ENCODE assay signal across 11 mouse cellular contexts in the genomic region with DNA sequence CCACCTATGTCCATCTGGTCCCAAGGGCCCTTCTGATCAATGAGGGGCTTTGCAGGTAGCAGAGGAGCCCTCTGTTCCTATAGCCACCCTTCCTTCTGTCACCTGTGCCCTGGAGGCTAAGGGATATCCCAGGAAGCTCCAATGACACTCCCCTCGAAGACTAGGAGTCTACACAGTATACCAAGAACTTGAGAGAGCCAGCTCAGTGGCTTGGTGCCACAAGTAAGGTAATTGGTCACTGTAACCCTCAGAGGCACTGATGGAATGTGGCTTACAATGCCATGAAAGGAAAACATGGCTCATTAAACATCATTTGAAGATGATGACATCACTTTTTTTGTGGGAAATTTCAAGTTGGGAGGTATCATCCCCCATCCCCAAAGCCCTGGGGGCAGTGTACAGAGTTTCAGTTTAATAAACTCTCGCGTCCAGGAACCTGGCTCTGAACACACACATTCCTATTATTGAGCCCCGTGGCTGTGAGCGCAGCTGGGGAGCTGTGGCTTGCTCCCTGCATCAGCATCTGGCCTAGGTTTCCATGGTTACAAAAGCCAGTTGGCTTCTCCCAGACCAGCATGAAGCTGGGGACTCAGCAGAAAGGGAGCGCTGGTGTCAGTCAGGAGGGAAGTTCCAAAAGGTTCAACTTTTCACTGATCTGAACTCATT.
A peak's percentile ranks its signal among the peaks of the same experiment; 100 is the strongest.
DNase-seq lines count a peak whose midpoint lies in the region; ATAC-seq and TF ChIP-seq lines count a peak whose summit lies in the region.
"Had no signal": no experiment of that assay in that cellular context is flagged by ENCODE, and none has a peak within 500 bp of the region (broad histone marks: within the 10 kb centered on the region; RNA-seq: fewer than 3 reads in every experiment).

No protein-coding gene starts in this region.

- H3K36me3 ChIP-seq in forebrain, postnatal 0 days (ENCODE audit: insufficient read depth) = peaks cover 41% of the 10 kb centered on the region
- H3K36me3 ChIP-seq in limb, embryonic 12.5 days = peaks cover 43% of the 10 kb centered on the region
- H3K36me3 ChIP-seq: liver, embryonic 15.5 days had no signal

- peak; percentile 23 for DNase-seq in layer of hippocampus, adult 11-12 months (ENCODE audit: low spot score)
- no peak for DNase-seq in layer of hippocampus, postnatal 14 days (ENCODE audit: low spot score in 2 of 2)
- peak; percentile 37 for DNase-seq in forebrain, postnatal 0 days
- peak; percentile 20 for DNase-seq in retina, postnatal 7 days (ENCODE audit: low read depth, low spot score)
- no peak for DNase-seq in spleen, postnatal 4 days (ENCODE audit: low spot score in 2 of 2)
- DNase-seq in right cerebral cortex, postnatal 4 days = no peak
- no peak for DNase-seq in lung, postnatal 10 days
- DNase-seq: thymus, postnatal 14 days had no signal

- H3K4me1 ChIP-seq in forebrain, postnatal 0 days (ENCODE audit: insufficient read depth) = no peaks in the 10 kb centered on the region
- H3K4me1 ChIP-seq in limb, embryonic 12.5 days (replicated peaks) = peaks cover 30% of the 10 kb centered on the region
- H3K4me1 ChIP-seq: liver, embryonic 15.5 days had no signal

- peak; percentile 51; the same call in 1 of the 2 replicates for ATAC-seq in forebrain, postnatal 0 days
- ATAC-seq in limb, embryonic 12.5 days (ENCODE audit: insufficient number of reproducible peaks, insufficient read depth, low FRiP score, low TSS enrichment, low read depth) = peak; percentile 72

- H3K9ac ChIP-seq in forebrain, postnatal 0 days = no peak overlapping the region
- no peak overlapping the region for H3K9ac ChIP-seq in limb, embryonic 12.5 days (replicated peaks)
- H3K9ac ChIP-seq: liver, embryonic 15.5 days had no signal

- no peak overlapping the region for H3K27ac ChIP-seq in forebrain, postnatal 0 days (ENCODE audit: low read depth, low read length)
- H3K27ac ChIP-seq in limb, embryonic 12.5 days = no peak overlapping the region
- H3K27ac ChIP-seq: liver, embryonic 15.5 days had no signal

- no peak overlapping the region for H3K4me2 ChIP-seq in forebrain, postnatal 0 days (ENCODE audit: low read depth)
- H3K4me2 ChIP-seq in limb, embryonic 12.5 days = no peak overlapping the region
- H3K4me2 ChIP-seq: liver, embryonic 15.5 days had no signal

- no peaks in the 10 kb centered on the region for H3K27me3 ChIP-seq in forebrain, postnatal 0 days (ENCODE audit: insufficient read depth, low read length)
- peaks cover 6% of the 10 kb centered on the region; the same call in 1 of the 2 replicates for H3K27me3 ChIP-seq in limb, embryonic 12.5 days
- H3K27me3 ChIP-seq: CH12.LX; liver, embryonic 15.5 days had no signal

- H3K4me3 ChIP-seq in forebrain, postnatal 0 days (ENCODE audit: low read depth, low read length) = no peak overlapping the region
- no peak overlapping the region for H3K4me3 ChIP-seq in limb, embryonic 12.5 days (replicated peaks)
- H3K4me3 ChIP-seq: liver, embryonic 15.5 days had no signal

- TF ChIP-seq CTCF in forebrain, postnatal 0 days (IDR thresholded peaks at IDR 0.05; ENCODE audit: low read depth) = no peak

- no peaks in the 10 kb centered on the region for H3K9me3 ChIP-seq in forebrain, postnatal 0 days (ENCODE audit: low read length)
- no peaks in the 10 kb centered on the region for H3K9me3 ChIP-seq in limb, embryonic 12.5 days
- H3K9me3 ChIP-seq: liver, embryonic 15.5 days had no signal

- 10% methylated on average over 6 of the region's 6 CpGs for WGBS in forebrain, postnatal 0 days
- WGBS in limb, embryonic 12.5 days = 17% methylated on average over 6 of the region's 6 CpGs

Comparison
In these comparisons a context has a peak if more than half of its experiments do, and no peak if none do; other contexts are left out.
1. DNase-seq: peak in layer of hippocampus, adult 11-12 months (single experiment), forebrain, postnatal 0 days (single experiment) and retina, postnatal 7 days (single experiment); none in layer of hippocampus, postnatal 14 days (0 of 2), spleen, postnatal 4 days (0 of 2), right cerebral cortex, postnatal 4 days (single experiment) and lung, postnatal 10 days (single experiment).